Mouse (Mus musculus) left cerebral cortex, adult 11 months (tissue): ENCODE data around the gene Mfrp.
"Not testable (repeated sequence)": the region's sequence is repeated elsewhere in the genome, so short reads cannot be mapped to it uniquely, and the experiment has no call there.

Experiments used
- DNase-seq: peaks from one replicate; pipeline ENCODE4 v3.0.0; 2022; ENCODE audit warnings: low spot score

The Mfrp gene

DNA sequence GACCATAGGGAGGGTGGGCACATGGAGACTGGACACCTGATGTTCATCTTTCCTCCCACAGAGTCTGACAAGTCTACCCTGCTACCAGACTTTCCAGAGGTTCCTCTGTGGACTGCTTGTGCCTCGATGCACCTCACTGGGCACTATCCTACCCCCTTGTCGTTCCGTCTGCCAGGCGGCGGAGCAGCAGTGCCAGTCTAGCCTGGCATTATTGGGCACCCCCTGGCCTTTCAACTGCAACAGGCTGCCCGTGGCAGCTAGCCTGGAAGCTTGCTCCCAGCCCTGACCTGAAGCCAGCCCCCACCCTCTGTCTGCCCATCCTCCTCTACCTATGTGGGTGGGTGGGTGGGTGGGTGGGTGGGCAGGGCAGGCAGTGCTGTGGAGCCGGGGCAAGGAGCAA is 4.7 kb downstream of the Mfrp start:
- no peak for DNase-seq

- DNase-seq: no peak
Observed at GRCm38 (mm10) chr9:44106596-44106995, 5.1 kb downstream of the Mfrp start.

- DNase-seq: no peak
Observed at GRCm38 (mm10) chr9:44107110-44107509, 5.6 kb downstream of the Mfrp start, which contains the start of gene C1qtnf5. Gene C1qtnf5, plus strand, starts transcription at chr9:44107245.

GRCm38 (mm10) chr9:44107557-44108179 is 6.1 kb downstream of the Mfrp start:
- no peak for DNase-seq

GRCm38 (mm10) chr9:44108269-44109055 is 6.9 kb downstream of the Mfrp start:
- DNase-seq: no peak

DNA sequence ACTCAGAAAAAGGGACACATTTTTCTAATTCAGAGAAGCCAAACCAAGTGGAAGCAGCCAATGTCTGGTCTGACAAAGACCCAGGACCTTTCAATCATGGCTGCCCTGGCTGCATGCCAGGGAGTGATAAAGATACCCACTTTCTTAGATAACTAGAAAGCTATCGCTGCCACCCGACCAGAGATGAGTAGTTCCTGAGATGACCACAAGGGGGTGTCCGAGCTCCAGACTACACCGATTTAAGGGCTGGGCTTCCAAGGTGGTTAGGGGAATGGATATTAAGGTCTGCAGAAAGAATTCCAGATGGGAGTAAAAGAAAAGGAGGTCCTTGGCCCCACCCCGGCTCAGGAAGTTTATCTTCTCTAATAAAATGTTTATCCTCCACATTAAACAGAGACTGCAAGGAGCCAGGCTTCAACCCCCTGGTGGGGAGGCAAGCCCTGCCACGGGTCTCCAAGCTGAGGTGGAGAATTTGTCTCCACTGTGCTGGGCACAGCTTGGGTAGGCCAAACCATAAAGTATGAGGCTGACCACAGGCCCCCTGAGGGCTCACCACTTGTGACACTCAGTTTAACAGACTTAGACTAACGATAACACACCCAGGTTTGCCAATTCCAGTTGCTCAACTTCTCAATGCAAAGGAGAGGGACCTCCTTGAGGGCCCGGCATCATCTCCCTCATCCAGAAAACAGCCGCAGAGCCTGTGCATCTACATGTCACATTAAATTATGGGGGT is 8.0 kb downstream of the Mfrp start:
- DNase-seq: no peak

GRCm38 (mm10) chr9:44111909-44112308 is 10.4 kb downstream of the Mfrp start:
- not testable (repeated sequence) for DNase-seq

DNA sequence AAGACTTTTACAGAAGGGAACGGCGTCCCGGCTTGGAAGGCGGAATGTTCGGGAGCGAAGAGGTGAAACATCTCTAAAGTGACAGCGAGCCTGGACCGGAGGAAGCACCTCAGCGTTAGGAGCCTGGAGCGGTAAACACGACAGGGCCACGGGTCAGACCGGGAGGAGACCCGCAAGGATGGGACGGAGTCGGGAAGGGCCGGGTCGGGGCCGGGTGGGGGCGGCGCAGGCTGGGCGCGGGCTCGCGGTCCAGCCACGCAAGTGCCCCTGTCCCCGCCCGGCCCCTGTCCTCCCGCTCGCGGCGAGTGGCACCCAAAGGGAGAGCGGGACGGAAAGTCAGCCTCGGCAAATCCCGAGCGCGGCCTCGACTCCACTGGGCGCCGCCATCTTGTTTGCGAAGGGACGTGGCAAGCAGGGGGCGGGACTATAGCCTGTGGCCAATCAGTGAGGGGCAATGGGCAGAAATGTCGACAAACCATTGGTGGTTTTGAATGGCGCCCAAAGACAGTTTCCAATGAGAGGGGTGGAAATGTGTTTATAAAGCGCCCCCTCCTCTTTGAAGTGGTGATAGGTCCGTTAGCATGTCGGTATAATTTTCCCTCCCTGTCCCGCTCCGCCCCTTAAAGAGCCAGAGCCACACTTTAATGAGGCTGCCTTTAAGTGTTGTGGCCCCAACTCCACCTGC is 11.7 kb downstream of the Mfrp start, which contains the start of the genes Gm49380 and Rnf26:
Gene Gm49380 (minus strand): TSS at position 396 of the 685 bp plus-strand sequence.
Gene Rnf26 (minus strand): TSS at position 413 of the 685 bp plus-strand sequence.
- peak; percentile 96 for DNase-seq

DNA sequence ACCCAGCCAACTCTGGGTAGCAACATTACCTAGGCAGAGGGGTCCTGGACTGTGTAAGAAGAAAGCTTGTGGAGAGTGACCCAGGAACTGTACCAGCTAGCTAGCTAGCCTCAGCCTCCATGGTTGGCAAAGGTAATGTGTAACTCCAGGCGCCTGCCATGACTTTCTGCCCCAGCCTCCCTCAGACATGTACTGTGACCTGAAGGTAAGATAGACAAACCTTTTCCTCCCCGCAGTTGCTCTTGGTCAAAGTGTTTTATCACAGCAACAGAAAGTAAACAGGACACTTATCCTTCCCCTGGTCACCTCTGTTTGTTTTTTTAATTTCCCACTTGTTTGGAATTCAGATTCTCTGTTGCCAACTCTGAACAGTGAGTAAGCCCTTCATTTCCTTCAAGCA is 12.9 kb downstream of the Mfrp start:
- no peak for DNase-seq

- no peak for DNase-seq
Observed at GRCm38 (mm10) chr9:44115599-44115998, 14.1 kb downstream of the Mfrp start.

- DNase-seq: no peak
Observed at GRCm38 (mm10) chr9:44116182-44116581, 14.7 kb downstream of the Mfrp start.

GRCm38 (mm10) chr9:44119011-44119410 is 17.5 kb downstream of the Mfrp start:
- DNase-seq: no peak

DNA sequence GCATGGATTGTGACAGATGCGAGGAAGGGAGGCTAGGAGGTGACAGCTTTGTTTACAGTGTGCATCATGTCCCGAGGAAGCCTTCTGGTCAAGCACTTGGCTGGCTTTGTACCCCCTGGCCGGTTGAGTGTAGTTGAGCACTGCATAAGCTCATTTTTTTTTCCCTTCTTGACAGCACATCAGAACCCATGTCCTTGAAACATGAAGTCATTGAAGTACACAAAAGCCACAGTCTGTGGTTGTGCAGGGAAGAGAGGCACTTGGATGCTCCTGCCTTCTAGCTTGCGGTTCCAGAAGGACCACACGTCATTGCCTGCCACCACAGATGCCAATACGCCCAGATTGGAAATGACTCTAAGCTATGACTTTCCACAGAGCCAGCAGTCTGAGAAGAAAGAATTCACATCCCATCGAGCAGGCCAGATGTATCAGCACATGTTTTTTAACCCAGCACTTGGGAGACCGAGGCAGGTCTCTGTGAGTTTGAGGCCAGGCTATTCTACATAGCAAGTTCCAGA is 18.5 kb downstream of the Mfrp start:
- no peak for DNase-seq

DNA sequence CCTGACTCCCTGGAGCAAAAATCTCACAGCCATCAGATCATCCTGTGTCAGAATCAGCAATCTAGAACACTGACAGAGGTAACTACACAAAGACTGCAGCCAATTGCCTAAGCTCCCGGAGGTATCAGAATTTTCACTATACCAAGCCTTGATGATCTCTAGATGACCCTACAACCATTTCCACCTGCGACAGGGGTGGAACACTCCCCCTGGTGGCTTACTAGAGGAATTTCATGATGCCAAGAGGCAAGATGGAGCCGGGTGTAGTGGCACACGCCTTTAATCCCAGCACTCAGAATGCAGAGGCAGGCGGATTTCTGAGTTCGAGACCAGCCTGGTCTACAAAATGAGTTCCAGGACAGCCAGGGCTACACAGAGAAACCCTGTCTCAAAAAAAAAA is 22.8 kb downstream of the Mfrp start:
- DNase-seq: no peak

DNA sequence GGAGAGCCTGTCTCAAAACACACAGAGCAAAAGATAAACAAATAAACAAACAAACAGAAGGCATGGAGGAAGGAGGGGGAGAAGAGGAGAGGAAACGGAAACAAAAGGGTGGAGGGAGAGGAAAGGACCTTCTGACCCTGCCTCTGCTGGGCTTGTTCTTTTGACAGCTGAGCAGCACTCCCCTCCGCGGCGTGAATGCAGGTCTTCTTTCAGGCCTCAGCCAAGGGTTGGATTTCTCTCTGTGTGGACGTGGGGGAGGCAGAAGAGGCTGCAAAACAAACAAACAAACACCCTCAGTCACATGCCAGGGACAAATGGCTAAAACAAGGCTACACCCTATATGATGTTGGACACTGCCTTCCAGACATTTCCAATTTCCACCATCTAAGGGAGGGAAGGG is 23.5 kb downstream of the Mfrp start:
- DNase-seq: no peak

GRCm38 (mm10) chr9:44125546-44126428 is 24.3 kb downstream of the Mfrp start:
- peak; percentile 79 for DNase-seq

DNA sequence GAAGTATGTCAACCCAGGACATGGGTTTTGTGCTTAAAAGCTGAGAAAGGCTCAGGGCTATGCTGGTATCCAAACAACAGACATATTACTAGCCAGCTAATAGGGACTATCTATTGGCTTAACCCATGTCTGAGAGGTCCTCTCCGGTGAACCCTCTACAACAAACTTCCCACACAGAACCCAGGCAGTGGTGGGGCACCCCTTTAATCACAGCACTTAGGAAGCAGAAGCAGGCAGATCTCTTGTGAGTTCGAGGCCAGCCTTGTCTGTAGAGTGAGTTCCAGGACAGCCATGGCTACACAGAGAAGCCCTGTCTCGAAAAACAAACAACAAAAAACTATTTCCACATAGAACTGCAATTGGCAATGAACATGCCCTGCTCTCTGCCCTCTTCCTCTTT is 25.2 kb downstream of the Mfrp start:
- DNase-seq: no peak

- no peak for DNase-seq
Observed at GRCm38 (mm10) chr9:44127351-44127801, 25.8 kb downstream of the Mfrp start.

DNA sequence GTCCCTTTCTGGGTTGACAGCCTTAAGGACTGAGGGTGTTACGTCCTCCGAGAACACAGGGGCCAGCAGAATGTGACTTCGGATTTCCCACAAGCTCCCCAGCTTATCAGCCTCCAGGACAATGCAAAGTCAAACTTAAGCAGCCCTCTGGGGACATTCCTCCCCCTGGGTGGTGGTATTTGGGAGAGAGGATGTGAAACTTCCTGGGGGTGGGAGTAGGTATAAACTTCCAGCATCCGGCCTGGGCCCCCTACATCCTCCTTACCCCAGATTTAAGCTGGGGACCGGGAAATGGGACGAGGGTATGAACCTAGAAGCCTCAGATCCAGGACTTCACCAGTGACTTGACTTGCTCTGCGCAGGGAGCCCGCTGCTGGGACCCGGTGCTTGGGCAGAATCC is 28.1 kb downstream of the Mfrp start:
- DNase-seq: no peak

- DNase-seq: no peak
Observed at GRCm38 (mm10) chr9:44130034-44130433, 28.5 kb downstream of the Mfrp start.
